Mouse (Mus musculus): ENCODE results near the gene Ddx41.

Gene Ddx41

GRCm38 (mm10) chr13:55505810-55506209 lies 30.6 kb downstream of the Ddx41 start:
- DNase-seq = no peak

GRCm38 (mm10) chr13:55504390-55504789 lies 32.1 kb downstream of the Ddx41 start:
- DNase-seq = no peak

- DNase-seq = no peak
Measured at GRCm38 (mm10) chr13:55502405-55502804, 34.1 kb downstream of the Ddx41 start.

- DNase-seq = no peak
Measured at GRCm38 (mm10) chr13:55500575-55500974, 35.9 kb downstream of the Ddx41 start.

GRCm38 (mm10) chr13:55498906-55499305 lies 37.6 kb downstream of the Ddx41 start:
- no peak for DNase-seq

- no peak for DNase-seq
Measured at GRCm38 (mm10) chr13:55496661-55497060, 39.8 kb downstream of the Ddx41 start.

- no peak for DNase-seq
Measured at GRCm38 (mm10) chr13:55495702-55496101, 40.8 kb downstream of the Ddx41 start.

- DNase-seq = no peak
Measured at GRCm38 (mm10) chr13:55494883-55495621, 41.4 kb downstream of the Ddx41 start.

- no peak for DNase-seq
Measured at GRCm38 (mm10) chr13:55494257-55494656, 42.2 kb downstream of the Ddx41 start.

- DNase-seq = peak; percentile 92
Measured at GRCm38 (mm10) chr13:55487578-55488498, 48.6 kb downstream of the Ddx41 start, which contains the start of gene Dbn1. Gene Dbn1 (minus strand): TSS chr13:55488111.

- DNase-seq = peak; percentile 76
Measured at GRCm38 (mm10) chr13:55486916-55487577, 49.4 kb downstream of the Ddx41 start.

GRCm38 (mm10) chr13:55486029-55486794 lies 50.2 kb downstream of the Ddx41 start:
- DNase-seq = peak; percentile 38

GRCm38 (mm10) chr13:55484520-55485088 lies 51.9 kb downstream of the Ddx41 start:
- no peak for DNase-seq

- DNase-seq = peak; percentile 68
Measured at GRCm38 (mm10) chr13:55483593-55483992, 52.9 kb downstream of the Ddx41 start.

GRCm38 (mm10) chr13:55483071-55483470 lies 53.4 kb downstream of the Ddx41 start:
- no peak for DNase-seq

GRCm38 (mm10) chr13:55482542-55482941 lies 53.9 kb downstream of the Ddx41 start:
- no peak for DNase-seq
